Mouse (Mus musculus) gastrocnemius, postnatal 25 days (tissue): Measurements from ENCODE around the gene Ppfia4. TPM values are rescaled to one million over a fixed set of nuclear protein-coding genes. Genes with fewer than 3 reads are reported as not detected.
A peak's percentile ranks its signal among the peaks of the same experiment; 100 is the strongest.

Experiments
- DNase-seq: peaks from one replicate; pipeline ENCODE4 v3.0.0; 2022
- long read RNA-seq, 2 experiments: library from polyadenylated mRNA; stranded (forward); transcript quantifications; one replicate each; pipeline ENCODE4 v2.0.0; 2021
- total RNA-seq, 2 experiments: library from RNA; stranded (reverse); gene quantifications; 1 replicate in 1 of 2; 2 replicates in 1 of 2; pipeline ENCODE4 v1.2.3; 2021

Gene Ppfia4
- 1 to 10 TPM in 1 of 2 experiments, under 1 TPM in 1; 0.97 to 1.0 TPM for total RNA-seq
- long read RNA-seq, experiment 1: 0 reads
- long read RNA-seq, experiment 2, partial matches to known transcripts: 1 of 2 reads
- long read RNA-seq, experiment 2, other reads (novel, unspliced or antisense): 1 of 2 reads

DNA sequence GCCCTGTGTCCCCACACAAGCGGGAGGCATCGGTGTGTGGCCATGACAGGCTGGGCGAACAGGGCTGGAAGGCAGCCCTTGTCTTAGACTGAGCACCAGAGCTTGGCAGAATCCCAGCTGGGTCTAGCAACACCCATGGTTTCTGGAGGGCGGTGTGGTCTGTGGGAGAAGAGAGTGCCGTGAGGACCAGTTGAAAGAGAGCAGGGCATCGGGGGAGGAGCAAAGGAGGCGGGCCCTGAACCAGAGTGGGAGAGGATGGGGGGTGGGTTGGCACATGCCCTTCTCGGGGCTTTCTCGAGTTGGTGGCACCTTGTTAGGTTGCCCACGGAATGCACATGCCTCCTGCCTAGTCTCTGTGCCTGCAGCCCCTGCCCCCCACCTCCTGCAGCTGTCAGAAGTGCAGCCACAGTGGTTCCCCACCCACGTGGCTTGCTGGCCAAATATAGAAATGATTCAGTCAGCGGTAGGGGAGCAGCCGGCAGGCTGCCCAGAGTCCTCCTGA lies at the start of gene Ppfia4:
Ppfia4 (minus strand) TSS at position 159 of the 502 bp plus-strand sequence.
- DNase-seq: peak; percentile 59

DNA sequence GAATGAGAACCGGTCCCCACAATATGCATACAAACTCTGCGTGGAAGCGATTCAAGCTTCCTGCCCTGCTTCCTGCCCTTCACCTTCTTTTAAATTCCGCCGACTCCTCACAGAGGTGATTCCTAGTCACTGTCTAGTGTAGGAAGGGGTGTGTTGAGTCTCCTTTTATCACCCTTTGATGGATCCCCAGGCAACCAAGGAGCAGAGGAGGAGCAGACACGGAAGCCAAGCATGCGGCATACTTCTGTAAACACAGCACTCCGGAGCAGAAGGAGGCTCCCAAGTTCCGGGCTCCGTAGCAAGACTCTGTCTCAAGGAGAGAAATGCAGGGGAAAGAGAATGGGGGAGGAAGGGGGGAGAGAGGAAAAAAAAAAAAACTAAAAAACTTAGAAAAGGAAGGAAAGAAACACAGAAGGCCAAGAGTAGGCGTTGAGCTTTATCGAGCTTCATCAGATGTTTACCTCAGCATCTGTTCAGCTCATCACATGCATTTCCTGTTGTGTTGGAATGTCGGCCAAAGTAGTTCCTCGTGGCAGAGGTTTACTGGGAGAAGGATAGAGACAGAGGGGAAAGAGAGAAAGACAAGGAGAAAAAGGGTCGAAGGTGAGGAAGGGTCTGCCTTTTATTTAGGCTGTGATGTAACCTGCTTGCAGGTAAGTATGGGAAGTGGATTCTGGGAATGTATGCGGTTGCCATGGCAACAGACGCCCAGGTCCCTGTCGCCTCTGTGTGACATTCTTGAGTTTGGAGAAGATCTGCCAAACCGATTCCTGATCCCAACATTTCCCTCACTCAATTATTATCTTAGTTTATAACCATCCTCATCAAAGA lies 49.3 kb upstream of the Ppfia4 start:
- DNase-seq: no peak

DNA sequence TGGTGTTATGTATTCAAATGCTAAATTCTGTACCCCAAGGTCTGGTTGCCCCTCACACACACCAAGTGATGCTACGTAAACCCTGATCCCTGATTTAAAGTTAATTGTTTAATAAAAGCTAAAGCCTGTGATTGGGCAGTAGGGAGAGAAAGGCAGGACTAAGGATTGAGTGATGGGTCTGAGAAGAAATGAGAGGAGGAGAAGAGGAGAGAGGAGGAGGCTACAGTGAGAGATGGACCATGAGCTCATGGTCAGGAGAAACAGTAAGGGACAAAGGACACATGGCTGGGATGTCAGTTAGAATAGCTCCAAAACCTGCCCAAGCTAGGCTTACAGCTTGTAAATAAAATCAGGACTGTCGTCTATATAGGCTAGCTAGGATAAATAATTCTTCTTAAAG lies 48.3 kb upstream of the Ppfia4 start:
- no peak for DNase-seq

DNA sequence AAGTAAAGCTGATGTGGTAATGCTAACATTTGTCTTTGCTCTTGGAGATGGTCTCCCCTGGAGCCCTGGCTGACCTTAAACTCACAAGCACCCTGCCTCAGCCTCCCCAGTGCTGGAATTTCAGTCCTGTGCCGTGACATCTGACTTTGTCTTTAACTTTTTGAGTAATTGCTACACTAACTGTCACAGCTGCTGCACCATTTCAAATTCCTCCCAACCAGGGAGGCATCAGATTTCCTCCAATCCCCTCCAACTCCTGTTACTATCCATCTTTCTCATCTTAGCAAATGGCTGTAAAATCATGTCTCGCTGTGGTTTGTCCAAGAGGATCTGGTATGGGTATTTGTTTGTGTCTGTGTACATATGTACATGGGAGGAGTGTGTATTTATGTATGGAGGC lies 41.4 kb upstream of the Ppfia4 start:
- no peak for DNase-seq

DNA sequence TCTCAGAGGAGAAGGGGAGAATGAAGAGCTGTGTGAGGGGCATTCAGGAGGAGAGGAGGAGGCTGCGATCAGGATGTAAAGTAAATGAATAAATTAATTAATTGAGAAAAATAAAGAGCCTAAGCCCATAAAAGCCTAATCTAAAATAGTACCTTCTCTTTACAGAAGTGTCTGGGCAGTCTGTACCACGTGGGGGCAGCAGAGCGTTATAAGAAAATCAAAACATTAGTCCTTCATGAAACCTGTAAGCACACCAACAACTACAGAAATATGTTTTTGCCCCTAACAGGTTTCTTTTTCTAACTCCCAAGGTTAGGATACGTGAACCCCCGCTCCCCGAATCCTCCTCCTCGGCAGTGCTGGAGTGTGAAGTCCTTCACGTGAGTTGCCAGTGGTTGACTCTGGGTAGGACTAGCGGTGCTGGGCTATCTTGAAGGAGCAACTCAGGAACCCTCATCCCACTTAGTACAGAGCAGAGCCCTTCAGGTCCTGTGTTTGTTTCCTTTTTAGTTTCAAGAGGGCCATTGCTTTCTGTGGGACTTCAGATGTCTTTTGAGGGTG lies 36.1 kb upstream of the Ppfia4 start:
- no peak for DNase-seq

DNA sequence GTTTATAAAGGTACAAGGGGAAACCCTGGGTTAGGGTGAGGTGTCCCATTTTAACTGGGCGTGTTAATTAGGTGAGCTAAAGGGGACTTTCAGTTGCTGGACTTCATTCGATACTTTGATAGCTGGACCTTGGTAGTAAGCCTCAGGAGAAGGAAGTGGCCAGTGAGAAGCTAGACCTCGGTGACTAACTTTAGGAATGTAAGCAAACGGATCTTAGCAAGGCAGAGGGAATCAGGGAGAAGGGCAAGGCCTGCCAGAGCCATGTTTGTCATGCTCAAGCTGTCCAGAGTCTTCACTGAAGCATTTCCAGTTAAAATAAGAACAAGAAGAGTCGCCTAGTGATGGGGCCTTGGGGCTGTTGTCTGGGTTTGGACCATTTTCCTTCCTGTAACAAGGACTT lies 32.8 kb upstream of the Ppfia4 start:
- no peak for DNase-seq

DNA sequence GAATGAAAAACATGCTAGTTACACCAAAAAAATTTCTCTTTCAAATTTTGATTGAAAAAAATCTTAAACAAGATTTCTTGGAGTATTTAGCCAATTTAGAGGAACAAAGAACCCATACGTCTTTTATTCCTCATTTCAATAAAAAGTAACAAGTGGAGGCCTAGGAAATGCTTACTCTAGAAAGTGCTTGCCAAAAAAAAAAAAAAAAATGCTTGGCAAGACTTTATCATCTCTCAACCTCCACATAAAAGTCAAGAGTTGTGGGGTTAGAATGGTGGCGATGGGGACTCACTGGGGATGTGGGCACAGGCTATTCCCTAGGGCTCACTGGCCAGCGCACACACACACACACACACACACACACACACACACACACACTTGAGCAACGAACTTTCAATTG lies 30.5 kb upstream of the Ppfia4 start:
- DNase-seq: no peak

DNA sequence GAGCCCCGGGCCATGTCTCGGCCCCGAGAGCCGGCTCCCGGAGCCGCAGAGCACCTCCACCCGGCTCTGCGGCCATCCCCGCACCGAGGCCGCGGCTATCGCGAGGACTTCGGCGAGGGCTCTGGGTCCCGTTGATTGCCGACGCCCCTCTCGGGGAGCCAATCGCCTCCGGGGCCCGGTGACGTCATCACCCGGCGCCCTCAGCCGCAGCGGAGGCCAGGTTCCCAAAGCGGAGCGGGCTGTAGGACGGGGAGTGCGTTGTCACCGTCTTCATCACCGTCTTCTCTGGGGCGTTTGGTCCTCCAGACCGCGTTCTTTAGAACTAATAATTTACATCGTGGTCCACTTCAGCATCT lies 29.1 kb upstream of the Ppfia4 start, which contains the start of gene Tmem183a:
Tmem183a (minus strand) TSS at position 123 of the 356 bp plus-strand sequence.
- DNase-seq: peak; percentile 96

DNA sequence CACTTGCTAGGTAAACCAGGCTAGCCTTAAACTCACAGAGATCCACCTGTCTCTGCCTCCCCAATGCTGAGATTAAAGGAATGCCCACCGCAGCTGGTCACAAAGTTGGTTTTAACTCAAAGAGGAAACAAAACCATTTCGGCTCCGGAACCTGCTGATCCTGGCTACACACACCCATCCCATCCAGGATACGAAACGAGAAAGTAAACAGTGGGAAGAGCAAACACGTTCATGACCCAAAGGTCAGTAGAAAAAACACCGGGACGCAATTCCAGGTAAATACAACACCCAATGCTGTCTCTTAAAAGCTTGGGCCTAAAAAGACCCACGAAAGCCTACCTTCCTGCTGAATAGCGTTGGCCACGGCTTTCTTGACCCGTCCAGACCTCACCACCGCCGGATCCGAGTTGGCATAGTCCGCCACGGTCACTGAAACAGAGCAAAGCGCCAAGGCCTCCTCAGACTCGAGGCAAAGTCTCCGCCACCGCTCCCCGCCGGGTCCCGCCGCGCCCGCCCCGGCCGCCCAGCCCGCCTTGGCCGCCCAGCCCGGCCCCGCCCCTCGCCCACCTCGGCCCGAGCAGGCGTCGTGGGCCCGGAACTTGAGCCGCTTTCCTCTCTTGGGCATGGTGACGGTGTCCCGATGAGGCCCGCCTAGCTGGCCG lies 28.6 kb upstream of the Ppfia4 start:
- no peak for DNase-seq

DNA sequence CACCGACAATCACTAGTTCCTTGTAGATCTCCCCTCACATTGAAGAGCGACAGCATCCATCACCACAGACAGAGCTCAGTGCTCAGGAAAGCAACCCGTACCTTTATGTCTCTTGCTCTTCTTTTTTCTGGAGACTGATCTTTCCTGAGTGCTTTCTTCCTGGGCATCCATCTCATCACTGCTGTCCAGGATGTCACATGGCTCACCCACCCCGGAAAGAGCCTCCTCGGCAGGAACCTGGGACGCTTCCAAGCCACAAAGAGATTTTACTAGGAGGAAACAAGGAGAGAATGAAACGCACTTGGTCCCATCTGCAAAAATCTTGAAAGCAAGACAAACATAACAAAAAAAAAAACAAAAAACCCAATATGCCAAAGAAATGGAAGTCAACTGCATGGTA lies 27.9 kb upstream of the Ppfia4 start:
- no peak for DNase-seq

DNA sequence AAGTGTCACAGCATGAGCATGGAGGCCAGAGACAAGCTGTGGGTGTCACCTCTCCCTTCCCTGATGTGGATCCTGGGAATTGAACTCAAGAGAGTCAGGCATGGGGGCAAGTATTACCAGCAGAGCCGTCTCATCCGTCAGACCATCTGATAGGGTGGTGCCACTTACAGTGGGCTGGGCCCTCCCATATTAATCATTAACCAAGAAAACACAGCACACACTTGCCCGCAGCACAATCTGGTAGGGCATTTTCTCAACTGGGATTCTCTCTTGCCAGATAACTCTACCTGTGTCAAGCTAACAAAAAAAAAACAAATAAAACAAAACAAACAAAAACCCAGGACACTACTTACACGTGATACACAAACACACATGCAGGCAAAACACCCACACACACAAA lies 24.7 kb upstream of the Ppfia4 start:
- no peak for DNase-seq

DNA sequence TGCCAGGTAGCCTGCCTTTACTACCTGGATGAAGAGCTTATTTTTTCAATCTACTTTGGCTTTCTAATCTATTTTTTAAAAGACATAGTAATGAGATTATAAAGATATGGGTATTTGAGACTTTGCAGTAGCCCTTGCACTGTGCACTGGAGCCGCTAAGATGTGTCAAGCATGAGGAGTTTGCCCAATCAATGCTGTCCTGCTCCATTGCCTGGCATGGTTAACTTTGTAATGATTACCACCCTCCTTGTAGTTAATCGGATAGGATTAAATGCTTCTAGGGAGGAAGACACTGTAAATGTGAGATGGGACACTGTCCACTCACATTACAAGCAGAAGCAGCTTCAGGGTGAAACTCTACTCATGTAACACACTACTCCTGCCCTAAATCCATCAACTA lies 20.6 kb upstream of the Ppfia4 start:
- no peak for DNase-seq

DNA sequence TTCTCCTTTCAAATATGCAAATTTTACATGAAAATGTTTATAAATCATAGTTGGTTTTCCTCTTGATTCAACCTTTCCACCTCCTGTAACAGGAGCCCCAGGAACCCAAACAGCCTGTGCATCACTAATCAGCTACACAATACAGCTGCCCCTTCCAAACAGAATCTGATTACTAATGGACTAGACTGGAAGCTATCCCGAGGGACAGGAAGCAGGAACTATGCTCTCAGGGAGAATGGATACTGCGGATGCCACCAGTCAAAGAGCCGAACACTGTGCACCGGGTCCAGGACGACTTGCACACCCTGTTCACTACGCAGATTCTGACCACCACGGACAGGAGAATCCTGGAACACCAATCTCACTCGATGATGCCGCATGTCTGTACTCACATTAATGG lies 15.1 kb upstream of the Ppfia4 start:
- DNase-seq: no peak

DNA sequence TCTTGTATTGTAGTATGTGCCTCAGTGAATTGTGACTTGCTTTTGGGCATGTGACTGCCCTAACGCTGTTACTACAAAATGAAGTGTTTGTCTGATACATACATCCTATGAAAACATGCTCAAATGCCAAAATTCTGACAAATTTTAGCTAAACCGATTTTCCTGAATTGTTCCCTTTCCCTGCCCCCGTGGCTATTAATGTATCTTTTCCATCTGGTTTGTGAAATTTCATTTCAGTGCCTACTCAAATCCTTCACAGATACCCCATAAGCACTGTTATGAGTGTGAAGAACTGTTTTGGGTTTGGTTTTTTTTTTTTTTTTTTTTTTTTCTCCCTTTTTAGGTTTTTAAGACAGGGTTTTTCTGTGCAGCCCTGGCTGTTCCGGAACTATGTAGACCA lies 12.3 kb upstream of the Ppfia4 start:
- DNase-seq: no peak

DNA sequence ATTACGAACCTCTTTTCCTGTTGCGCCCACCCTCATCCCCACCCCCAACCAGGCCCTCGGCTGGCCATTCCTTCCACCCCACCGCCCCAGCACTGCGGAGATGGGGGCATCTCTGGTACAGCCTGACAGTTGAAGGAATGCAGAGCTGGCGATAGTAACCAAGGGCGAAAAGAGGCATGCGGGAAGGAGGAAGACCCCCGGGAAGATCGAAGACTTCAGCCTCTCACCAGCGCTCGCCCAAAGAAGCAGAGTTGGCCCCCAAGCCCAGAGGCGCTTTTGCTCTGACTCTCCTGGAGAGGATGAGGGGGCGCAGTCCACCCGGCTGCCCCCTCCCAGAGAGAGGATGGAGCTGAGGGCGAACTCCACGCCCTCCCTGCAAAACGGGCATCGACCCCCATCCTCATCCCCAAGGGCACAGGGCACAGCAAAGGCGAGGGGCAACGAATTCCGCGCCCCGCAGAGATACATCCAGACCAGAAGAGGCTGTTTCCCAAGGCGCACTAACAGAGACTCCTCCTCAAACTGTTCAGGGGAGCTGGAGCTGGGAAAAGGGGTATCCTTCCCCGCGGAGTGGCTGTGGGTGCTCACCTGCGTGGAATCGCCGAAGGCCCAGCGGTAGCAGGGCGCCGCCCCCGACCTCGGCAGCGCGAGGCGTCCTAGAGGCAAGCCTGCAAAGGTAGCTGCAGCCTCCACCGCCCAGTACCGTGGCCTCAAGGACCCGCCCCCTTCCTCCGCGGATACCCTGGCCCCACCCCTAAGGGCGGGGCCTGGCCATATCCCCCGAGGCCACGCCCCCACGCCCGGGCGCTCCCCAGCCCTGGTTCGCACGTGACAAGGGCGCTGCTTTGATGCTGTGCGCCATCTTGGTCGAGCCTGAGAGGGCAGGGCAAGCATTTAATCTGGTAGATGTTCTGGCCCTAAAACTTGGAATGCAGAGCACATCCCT lies 11.6 kb upstream of the Ppfia4 start:
- DNase-seq: peak; percentile 47

DNA sequence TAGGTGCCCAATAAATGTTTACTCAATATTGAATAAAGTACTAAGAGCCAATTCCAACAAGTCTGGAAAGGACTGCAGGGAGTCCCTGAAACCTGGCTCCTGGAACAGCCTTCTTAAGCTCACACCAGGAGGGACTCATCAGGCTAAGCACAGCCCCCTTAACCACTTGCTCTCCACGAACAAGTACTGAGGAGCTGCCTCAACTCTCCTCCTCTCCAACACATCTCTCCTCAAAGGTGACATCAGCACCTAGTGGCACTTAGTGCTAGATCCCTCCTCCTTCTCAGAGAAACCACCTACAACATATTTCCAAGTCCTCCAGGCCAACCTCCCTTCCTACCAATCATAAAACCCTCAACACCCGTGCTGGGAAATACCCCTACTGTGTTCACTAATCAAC lies 10.8 kb upstream of the Ppfia4 start:
- DNase-seq: no peak

DNA sequence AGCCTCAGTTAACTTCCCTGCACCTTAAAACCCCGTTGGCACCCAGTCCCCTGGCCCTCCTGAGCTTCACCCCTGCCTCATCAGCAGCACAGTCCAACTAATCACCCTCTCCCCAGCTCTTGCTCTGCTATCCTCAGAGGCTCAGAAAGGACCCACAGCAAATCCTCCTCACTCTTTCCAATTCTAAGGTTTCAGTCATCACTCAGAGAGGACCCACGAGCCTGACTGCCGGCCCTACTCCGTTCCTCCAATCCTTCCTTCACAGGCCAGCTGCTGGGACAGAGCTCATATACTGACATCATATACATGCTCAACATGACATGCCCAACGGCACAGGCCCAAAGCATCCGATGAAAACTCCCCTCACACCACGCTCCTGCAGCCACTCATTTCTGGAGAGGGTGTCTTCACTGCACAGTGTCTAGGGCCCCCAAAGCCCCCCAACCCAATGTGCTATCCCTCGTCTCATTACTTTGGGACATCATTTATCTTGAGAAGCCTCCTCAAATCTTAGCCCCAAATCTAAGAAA lies 10.1 kb upstream of the Ppfia4 start:
- no peak for DNase-seq

DNA sequence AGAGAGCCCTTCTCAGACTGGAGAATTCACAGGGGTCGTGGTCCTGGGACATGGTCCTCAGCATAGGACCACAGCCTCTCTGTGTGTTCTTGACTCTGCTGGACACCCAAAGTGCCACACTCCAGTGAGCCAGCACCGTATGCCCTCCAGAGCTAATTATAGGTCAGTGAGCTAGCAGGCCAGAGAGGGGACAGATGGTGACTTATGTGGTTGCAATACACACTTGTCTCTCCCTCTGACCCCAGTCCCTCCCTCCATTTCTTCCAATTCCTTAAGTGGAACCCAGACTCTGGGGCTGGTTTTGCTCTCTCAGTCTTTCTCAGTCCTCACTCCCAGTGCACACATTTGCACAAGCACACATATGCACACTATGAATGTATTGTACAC lies 9.5 kb upstream of the Ppfia4 start:
- DNase-seq: peak; percentile 41

DNA sequence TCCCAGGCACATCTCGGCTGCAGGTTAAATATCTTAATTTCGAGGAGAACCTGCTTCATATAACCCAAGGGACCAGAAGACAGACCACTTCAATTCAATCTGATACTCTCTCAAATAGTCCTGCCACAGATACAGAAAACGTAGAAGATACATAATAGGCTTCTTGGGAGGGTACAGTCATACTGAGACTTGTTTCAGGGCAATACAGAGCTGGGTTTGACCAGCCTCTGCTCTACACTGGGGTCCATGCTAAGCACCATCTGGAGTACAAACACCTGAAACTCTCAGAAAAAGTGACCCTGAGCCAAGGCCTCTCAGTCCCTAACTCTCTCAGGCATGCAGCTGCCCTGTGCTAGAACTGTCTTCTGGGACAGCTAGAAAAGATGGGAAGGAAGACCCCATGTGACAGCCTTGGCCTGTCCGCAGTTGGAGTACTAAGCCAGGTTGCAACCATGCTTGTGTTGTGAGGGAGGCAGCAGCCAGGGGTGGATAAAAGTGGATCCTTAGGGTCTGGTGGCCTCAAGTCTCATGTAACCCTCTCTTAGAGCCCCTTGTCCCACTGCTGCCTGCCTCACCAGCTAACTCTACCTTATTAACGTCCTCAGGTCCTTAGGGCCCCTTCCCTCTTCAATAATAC lies 9.0 kb upstream of the Ppfia4 start:
- DNase-seq: no peak

DNA sequence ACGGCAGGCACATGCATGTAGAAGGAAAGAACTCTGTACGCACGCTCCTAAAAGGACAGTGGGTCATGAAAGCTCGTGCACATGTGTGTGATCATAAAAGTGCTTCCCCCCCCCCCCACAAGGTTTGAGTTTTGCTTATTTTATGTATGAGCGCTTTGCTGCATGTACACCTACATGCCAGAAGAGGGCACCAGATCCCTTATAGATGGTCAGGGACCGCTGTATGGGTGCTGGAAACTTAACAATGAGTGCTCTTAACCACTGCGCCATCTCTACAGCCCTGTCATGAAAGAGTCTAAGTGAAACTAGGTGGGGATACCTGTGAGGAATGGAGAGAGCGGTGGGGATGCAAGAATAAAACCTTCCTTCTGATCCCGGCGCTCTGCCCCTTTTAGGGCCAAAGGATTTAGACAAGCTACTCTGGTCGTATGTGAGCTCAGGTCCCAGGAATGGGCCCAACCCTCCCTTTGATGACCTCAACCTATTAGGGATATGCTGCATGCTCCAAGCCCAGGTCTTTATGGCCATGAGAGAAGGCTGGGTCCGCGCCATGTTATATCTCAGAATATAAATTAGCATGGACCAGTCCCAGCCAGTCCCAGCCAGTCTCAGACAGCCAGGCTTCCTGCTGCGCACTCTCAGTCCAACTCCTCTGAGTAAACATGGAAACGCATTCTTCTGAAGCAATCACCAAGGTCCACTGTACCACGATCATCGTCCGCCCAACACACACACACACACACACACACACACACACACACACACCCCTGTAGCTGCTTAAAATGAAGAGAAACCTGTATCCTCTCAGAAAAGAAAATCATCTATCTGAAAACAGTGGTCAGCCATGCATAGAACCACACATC lies 7.3 kb upstream of the Ppfia4 start:
- DNase-seq: no peak
